11 mouse cellular contexts compared by ENCODE assay signal in genomic region chr7:25365937-25366625, GRCm38 (mm10). TPM values are rescaled to one million over a fixed set of nuclear protein-coding genes. Genes with fewer than 3 reads are reported as not detected.
A peak's percentile ranks its signal among the peaks of the same experiment; 100 is the strongest.
DNase-seq lines count a peak whose midpoint lies in the region; TF ChIP-seq lines count a peak whose summit lies in the region.
"Had no signal": no experiment of that assay in that cellular context is flagged by ENCODE, and none has a peak within 500 bp of the region (broad histone marks: within the 10 kb centered on the region; RNA-seq: fewer than 3 reads in every experiment).

No protein-coding gene starts in this region.

- H3K4me2 ChIP-seq in myocyte (ENCODE audit: low read depth): no peak overlapping the region
- H3K4me2 ChIP-seq: stomach, embryonic 15.5 days had no signal

- intact Hi-C loops in heart, postnatal 25 days (cut with DNase I): loop anchor here (2.0 kb wide), 1 partner anchor 43 kb away; no protein-coding TSS in a partner anchor

- H3K27me3 ChIP-seq in hindbrain, embryonic 10.5 days (ENCODE audit: insufficient read depth, poor library complexity, severe bottlenecking): peaks cover 62% of the 10 kb centered on the region
- H3K27me3 ChIP-seq in myocyte (ENCODE audit: control insufficient read depth, insufficient read depth, insufficient read length): peaks cover 15% of the 10 kb centered on the region

- WGBS in hindbrain, embryonic 10.5 days: 16% methylated on average over 13 of the region's 13 CpGs

- no peak overlapping the region for H3ac ChIP-seq in myocyte (ENCODE audit: control insufficient read depth, insufficient read length)

- peaks cover 48% of the 10 kb centered on the region for H3K4me1 ChIP-seq in hindbrain, embryonic 10.5 days (replicated peaks)

- H3K9me3 ChIP-seq in hindbrain, embryonic 10.5 days: no peaks in the 10 kb centered on the region
- H3K9me3 ChIP-seq: stomach, embryonic 15.5 days had no signal

- DNase-seq in cerebellum, adult 11-12 months: peak; percentile 13
- DNase-seq in cerebellum, adult 8-10 months: no peak
- DNase-seq in embryo, embryonic 11 days: peak; percentile 52
- peak; percentile 58 for DNase-seq in hindbrain, embryonic 10.5 days (ENCODE audit: low spot score)
- DNase-seq in heart, postnatal 25 days (ENCODE audit: low spot score): no peak
- no peak for DNase-seq in layer of hippocampus, postnatal 36 days
- DNase-seq in cerebellum, postnatal 36 days: no peak
- DNase-seq: kidney, adult 8-10 months had no signal

- H3K36me3 ChIP-seq in hindbrain, embryonic 10.5 days: peaks cover 38% of the 10 kb centered on the region
- no peaks in the 10 kb centered on the region for H3K36me3 ChIP-seq in myocyte (ENCODE audit: control insufficient read depth, insufficient read depth)
- H3K36me3 ChIP-seq: stomach, embryonic 15.5 days had no signal

- TF ChIP-seq POLR2A in myocyte (IDR thresholded peaks at IDR 0.05; ENCODE audit: insufficient read length, low read depth): no peak

- H3K27ac ChIP-seq in hindbrain, embryonic 10.5 days: peak overlapping the region; percentile 80
- H3K27ac ChIP-seq: stomach, embryonic 15.5 days had no signal

- no peaks in the 10 kb centered on the region for H3K79me2 ChIP-seq in myocyte (ENCODE audit: control insufficient read depth, insufficient read depth)

- H3K4me3 ChIP-seq in hindbrain, embryonic 10.5 days: peak overlapping the region; percentile 16; the same call in 1 of the 2 replicates
- no peak overlapping the region for H3K4me3 ChIP-seq in myocyte
- H3K4me3 ChIP-seq: stomach, embryonic 15.5 days had no signal

TF ChIP-seq in myocyte, 11 proteins besides CTCF, POLR2A, EP300 and RAD21:
- TF ChIP-seq POLR2AphosphoS2 (IDR thresholded peaks at IDR 0.05; ENCODE audit: insufficient read length, low read depth): peak; percentile 20
- TF ChIP-seq TCF3 (IDR thresholded peaks at IDR 0.05; ENCODE audit: insufficient read length, low read depth): no peak
TF ChIP-seq in myocyte: peak in this region for 1.

RNA-seq across cellular contexts. Expression of gene Cnfn, which starts 3.4 kb away (rescaled TPM):
- polyA plus RNA-seq in hindbrain, embryonic 10.5 days (2016; fragmentation: Nextera tagmentation; extraction: Ambion mirVana): not detected in 2 replicates
- polyA plus RNA-seq in myocyte (2012; fragmentation: generic; extraction: Trizol): not detected
- total RNA-seq in heart, postnatal 25 days (2021): not detected
- not detected for total RNA-seq in layer of hippocampus, postnatal 36 days (2021)
- polyA plus RNA-seq: lung, postnatal 0 days had no signal

RNA-seq across cellular contexts. Expression of gene Lipe, which starts 32.4 kb away (rescaled TPM):
- 6.0 and 8.6 TPM in 2 replicates for polyA plus RNA-seq in hindbrain, embryonic 10.5 days (2016; fragmentation: Nextera tagmentation; extraction: Ambion mirVana)
- 3.8 TPM for polyA plus RNA-seq in myocyte (2012; fragmentation: generic; extraction: Trizol)
- 10 to 100 TPM; 40.5 to 41.5 TPM for total RNA-seq in heart, postnatal 25 days (2021)
- 10 to 100 TPM in 1 of 2 experiments, 1 to 10 TPM in 1; 7.3 to 10.4 TPM for total RNA-seq in layer of hippocampus, postnatal 36 days (2021)

RNA-seq across cellular contexts. Expression of gene Cxcl17, which starts 46.6 kb away (rescaled TPM):
- 0.45 and 0.63 TPM in 2 replicates for polyA plus RNA-seq in hindbrain, embryonic 10.5 days (2016; fragmentation: Nextera tagmentation; extraction: Ambion mirVana)
- 0.06 TPM for polyA plus RNA-seq in myocyte (2012; fragmentation: generic; extraction: Trizol)
- total RNA-seq in heart, postnatal 25 days (2021): not detected
- not detected for total RNA-seq in layer of hippocampus, postnatal 36 days (2021)

RNA-seq across cellular contexts. Expression of gene Megf8, which starts 49.1 kb away (rescaled TPM):
- polyA plus RNA-seq in hindbrain, embryonic 10.5 days (2016; fragmentation: Nextera tagmentation; extraction: Ambion mirVana): 16.5 and 18.2 TPM in 2 replicates
- polyA plus RNA-seq in myocyte (2012; fragmentation: generic; extraction: Trizol): 41.0 TPM
- 10 to 100 TPM; 25.1 to 26.6 TPM for total RNA-seq in heart, postnatal 25 days (2021)
- total RNA-seq in layer of hippocampus, postnatal 36 days (2021): 10 to 100 TPM; 95.3 to 95.9 TPM

Comparison
In these comparisons a context has a peak if more than half of its experiments do, and no peak if none do; other contexts are left out.
1. DNase-seq: peak in cerebellum, adult 11-12 months (single experiment), embryo, embryonic 11 days (single experiment) and hindbrain, embryonic 10.5 days (single experiment); none in cerebellum, adult 8-10 months (single experiment), heart, postnatal 25 days (single experiment), layer of hippocampus, postnatal 36 days (0 of 2) and cerebellum, postnatal 36 days (0 of 2).